Mouse (Mus musculus) liver, embryonic 14.5 days (tissue): ENCODE data around the gene Srrm4.

ENCODE experiments used
- CTCF ChIP-seq: IDR thresholded peaks from 2 replicates; pipeline ENCODE4 v1.5.1; 2016; ENCODE audit warnings: antibody characterized with exemption, low read depth, control low read depth
- EP300 ChIP-seq: IDR thresholded peaks from 2 replicates; pipeline ENCODE4 v1.6.1; 2016; ENCODE audit warnings: antibody characterized with exemption, low read depth

- no peak for TF ChIP-seq CTCF
- no peak for TF ChIP-seq EP300
Observed at GRCm38 (mm10) chr5:116491794-116492420, 99.7 kb downstream of the Srrm4 start.
